Mouse (Mus musculus) natural killer cell, adult 2 months (primary cell): ENCODE measurements around the gene Olfr1014.

ENCODE experiments used
- DNase-seq, 2 experiments: peaks; one replicate each; pipeline ENCODE4 v3.0.0; 2022; ENCODE audit warnings: low spot score in 2 of 2

Gene Olfr1014

GRCm38 (mm10) chr2:85772413-85772812 lies at the start of gene Olfr1014:
Gene Olfr1014 (plus strand): TSS chr2:85772713.
- DNase-seq = no peak

GRCm38 (mm10) chr2:85725793-85726192 lies 46.7 kb upstream of the Olfr1014 start:
- no peak for DNase-seq

GRCm38 (mm10) chr2:85753822-85754221 lies 18.7 kb upstream of the Olfr1014 start:
- DNase-seq = no peak

- DNase-seq = no peak
Measured at GRCm38 (mm10) chr2:85762666-85763065, 9.8 kb upstream of the Olfr1014 start, which contains the start of gene Olfr1012. Gene Olfr1012 (minus strand): TSS chr2:85762766.

- DNase-seq = no peak
Measured at GRCm38 (mm10) chr2:85766798-85767197, 5.7 kb upstream of the Olfr1014 start, which contains the start of gene Olfr1013. Gene Olfr1013 (plus strand): TSS chr2:85767098.

- no peak for DNase-seq
Measured at GRCm38 (mm10) chr2:85781717-85782116, 9.2 kb downstream of the Olfr1014 start, which contains the start of gene Olfr1015. Gene Olfr1015 (plus strand): TSS chr2:85782017.

GRCm38 (mm10) chr2:85792331-85792730 lies 19.8 kb downstream of the Olfr1014 start:
- DNase-seq = no peak

- no peak for DNase-seq
Measured at GRCm38 (mm10) chr2:85802444-85802843, 29.9 kb downstream of the Olfr1014 start, which contains the start of gene Olfr1016. Gene Olfr1016 (minus strand): TSS chr2:85802544.

- DNase-seq = no peak
Measured at GRCm38 (mm10) chr2:85804501-85804900, 32.0 kb downstream of the Olfr1014 start.

- no peak for DNase-seq
Measured at GRCm38 (mm10) chr2:85818179-85818578, 45.7 kb downstream of the Olfr1014 start, which contains the start of gene Olfr1018. Gene Olfr1018 (plus strand): TSS chr2:85818479.
